Mouse (Mus musculus) adrenal gland, adult 8-10 months (tissue): Measurements from ENCODE around the gene Arrb1. TPM values are rescaled to one million over a fixed set of nuclear protein-coding genes. Genes with fewer than 3 reads are reported as not detected.

Experiments used
- DNase-seq: peaks from one replicate; pipeline ENCODE4 v3.0.0; 2022
- total RNA-seq, 4 experiments: library from RNA; stranded (reverse); gene quantifications; 2 replicates each; pipeline ENCODE4 v1.2.4; 2022

The Arrb1 gene
- total RNA-seq, 4 experiments from 2014 or later = 59.8 to 82.0 (median 64.7) TPM

DNA sequence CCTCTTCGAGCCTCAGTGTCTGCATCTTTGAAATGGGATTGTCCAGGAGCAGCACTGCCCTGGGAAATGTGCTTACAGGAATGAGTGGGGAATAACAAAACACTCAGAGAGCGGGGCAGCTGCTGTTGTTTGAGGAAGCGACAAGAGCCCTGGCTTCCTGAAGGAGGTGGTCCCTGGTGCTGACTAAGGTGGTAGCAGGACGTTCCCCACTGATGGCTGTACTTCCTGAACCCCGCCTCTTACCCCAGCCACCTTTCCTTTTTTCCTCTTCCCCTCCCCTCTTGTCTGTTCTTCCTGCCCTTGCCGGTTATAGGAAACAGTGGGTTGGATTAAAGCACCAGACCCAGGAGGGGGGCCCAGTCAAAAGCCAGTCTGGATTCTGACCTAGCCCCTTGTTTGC, 45.0 kb downstream of the Arrb1 start:
- no peak for DNase-seq

DNA sequence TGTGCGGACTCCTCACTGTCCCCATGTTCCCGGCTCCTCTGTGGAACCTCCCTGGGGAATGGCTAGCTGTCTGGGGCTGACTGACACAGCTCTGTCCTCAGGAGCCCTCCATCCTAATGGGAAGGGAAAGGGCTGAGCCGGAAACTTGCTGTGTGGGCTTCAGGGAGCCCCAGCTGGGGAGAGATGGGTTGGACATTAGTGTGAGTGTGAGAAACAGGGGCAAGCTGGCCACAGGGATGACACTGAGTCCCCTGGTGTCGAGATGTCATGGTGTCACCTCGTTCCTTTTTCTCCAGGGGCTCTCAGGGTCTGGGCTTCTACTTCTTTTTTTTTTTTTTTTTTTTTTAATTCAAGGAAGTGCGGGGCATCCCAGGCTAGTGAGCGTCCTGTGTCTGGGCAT, 47.0 kb downstream of the Arrb1 start:
- no peak for DNase-seq

DNA sequence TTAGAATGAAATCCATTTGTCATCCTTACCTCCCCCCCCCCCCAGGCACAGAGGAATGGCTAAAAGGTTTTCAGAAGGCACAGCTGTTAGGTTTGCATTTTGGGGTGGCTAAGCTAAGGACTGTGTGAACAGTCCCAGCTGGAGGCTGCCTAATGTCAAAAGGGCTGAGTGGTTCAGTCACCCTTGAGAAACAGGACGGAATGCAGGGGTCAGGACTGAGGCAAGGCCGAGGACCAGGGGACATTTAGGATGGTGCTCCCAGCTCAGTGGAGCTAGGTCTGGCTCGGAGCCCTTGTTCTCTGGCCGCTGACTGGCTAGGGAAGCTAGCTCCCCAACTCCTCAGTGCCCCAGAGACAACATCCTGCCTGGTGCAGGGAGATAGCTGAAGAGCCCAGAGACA, 47.6 kb downstream of the Arrb1 start:
- no peak for DNase-seq

DNA sequence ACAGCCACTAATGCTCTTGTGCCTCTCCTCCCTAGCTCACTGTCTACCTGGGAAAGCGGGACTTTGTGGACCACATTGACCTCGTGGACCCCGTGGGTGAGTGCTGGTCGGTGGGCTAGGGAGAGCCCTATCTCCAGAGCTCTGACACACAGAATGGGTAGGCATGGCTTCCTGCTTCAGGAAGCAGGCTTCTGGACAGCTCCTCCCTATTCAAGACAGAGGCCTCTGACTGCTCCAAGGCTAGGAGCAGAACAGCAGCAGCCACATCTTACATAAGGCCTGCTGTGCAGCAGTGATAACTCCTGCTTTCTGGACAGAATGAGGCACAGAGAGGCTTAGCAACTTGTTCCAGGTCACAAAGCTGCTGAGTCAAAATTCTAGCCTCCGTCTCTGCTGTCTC, 48.4 kb downstream of the Arrb1 start:
- DNase-seq = no peak

DNA sequence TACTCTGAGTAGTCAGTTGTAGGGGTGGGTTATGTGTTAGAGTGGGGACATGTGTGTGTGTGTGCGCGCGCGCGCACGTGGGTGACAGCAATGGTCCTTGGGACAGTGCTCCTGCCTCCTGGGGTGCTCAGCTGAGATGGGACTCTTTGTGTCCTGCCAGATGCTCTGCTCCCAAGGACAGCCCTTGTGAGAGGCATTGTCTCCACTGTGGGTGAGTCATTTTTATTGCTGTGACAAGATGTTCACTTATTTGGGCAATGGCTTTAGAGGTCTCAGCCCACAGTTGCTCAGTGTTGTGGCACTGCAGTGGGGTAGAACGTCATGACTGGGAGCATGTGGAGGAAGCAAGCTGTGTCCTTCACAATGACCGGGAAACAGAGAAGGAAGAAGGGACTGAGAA, 50.7 kb downstream of the Arrb1 start:
- peak; percentile 73 for DNase-seq

DNA sequence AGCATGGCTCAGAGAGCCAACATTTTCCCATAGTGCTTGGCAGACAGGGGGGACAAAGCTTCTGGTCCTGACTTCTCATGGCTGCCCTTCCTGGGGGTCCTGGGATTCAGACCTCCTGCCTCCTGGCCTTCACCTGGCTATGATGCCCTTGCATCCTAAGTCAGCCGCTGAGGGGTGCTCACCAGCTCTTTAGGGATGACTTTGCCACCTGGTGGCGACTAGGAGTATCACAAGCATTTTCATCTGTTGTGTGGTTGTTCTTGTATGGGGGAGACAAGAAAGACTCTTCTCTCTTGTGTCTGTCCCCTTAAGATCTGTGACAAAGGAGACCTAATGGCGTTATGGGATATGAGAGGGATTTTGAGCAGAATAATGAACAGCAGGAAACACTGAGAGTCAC, 54.8 kb downstream of the Arrb1 start:
- peak; percentile 48 for DNase-seq

DNA sequence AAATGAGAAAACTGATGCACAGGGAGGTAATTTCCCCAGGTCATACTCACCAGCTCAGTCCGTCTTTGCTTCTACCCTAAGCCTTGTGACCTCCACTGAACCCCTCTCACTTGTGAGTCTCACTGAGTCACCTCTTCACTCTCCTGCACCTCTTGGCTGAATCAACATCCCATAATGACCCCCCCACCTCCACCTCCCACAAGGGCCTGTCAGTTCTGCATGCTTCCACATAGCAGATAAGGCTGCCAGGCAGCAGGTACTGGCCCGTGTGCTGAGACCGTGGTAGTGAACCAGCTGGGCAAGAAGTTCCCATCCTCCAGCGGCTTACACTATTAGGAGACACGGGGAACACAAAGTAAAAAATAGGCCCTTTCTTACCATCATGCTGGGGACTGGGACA, 55.4 kb downstream of the Arrb1 start:
- DNase-seq = no peak

DNA sequence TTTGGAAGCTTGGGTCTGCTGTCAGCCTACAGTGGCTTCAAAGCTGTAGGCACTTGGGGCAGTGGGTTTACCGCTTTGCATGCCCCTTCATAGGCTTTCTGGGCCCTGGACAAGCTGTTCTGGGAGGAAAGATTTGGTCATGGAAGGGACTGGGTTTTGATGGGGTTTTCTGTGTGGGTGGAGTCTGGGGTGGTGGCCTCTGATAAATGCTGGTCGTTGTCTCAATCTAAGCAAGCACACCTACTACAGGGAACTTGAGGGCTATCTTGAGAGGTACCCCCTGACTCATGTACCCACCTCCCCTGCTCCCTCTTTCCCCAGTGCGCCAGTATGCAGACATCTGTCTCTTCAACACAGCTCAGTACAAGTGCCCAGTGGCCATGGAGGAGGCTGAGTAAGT, 57.4 kb downstream of the Arrb1 start:
- no peak for DNase-seq

DNA sequence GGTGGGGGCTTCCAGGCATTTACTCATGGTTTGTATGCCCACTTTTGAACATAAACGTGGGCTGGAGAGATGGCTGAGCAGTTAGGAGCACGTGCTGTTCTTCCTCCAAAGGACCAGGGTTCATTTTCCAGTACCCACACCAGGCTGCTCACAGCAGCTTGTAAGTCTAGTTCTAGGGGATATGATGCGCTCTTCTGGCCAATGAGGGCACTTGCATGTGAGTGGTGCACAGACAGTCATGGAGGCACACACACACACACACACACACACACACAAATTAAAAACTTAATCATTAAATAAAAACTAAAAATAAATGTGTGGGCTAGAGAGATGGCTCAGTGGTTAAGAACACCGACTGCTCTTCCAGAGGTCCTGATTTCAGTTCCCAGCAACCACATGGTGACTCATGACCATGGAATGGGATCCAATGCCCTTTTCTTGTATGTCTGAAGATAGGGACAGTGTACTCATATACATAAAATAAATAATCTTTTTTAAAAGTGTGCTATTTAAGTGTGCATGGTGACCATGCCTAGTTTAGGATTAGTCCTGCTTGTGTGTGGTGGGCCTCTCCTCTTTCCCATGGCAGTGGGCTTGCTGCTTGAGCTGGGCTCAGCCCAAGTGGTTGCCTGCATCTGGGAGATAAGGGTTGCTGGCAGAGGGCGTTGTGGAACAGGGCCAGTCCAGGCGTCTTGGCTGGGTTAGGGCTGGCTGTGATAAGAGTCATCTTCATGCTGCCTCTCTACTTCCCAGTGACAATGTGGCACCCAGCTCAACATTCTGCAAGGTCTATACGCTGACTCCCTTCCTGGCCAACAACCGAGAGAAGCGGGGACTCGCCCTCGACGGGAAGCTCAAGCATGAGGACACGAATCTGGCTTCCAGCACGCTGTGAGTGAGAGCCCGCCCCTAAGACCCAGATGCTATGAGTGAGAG, 58.9 kb downstream of the Arrb1 start:
- DNase-seq = no peak

DNA sequence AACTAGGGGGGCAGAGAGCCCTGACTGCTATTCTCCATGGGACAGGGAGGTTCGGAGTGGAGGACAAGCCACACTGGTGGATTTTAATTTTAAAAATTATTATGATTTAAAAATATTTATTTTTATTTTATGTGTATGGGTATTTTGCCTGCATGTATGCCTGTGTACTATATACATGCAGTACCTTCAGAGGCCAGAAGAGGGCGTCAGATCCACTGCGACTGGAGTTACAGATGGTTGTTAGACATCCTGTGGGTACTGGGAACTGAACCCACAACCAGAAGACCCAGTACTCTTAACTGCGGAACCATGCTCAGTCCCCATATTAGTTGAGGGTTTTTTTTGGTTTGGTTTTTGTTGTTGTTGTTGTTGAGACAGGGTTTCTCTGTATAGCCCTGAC, 63.5 kb downstream of the Arrb1 start:
- DNase-seq = no peak

DNA sequence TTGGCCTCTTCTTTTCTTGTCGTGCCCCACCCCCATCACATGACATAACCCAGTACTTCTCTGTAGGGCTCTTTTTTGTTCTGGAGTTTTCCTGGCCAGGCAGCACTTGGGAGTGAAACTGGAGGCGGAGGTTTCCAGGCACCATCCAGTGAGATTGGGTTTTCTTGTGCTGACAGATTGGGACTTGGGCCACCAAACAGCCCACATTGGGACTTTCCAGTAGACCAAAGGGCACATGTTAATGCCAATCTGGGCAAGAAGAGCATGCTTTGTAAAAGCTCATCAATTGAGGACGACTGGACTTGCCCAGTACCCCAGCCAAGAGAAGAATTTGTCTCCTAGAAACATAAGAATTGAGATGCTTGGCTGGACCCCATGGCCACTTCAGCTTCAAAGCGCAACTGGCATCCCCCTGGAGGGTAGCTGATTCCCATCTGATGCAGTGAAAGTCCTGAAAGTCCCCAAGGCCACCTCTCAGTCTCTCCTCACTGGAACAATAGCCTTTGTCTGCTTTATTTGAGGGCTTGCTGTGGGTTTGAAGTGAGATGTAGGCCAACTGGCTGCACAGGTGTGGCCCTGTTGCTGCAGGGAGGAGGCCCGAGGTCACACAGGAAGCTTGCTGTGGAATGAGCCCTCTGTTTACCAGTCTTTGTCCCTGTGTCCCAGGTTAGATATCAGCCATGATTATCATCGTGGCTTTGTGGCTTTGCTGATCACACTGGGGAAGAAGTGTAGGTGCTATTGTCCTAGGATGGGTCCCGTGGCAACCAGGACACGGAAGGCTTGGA, 68.8 kb downstream of the Arrb1 start:
- DNase-seq = no peak

DNA sequence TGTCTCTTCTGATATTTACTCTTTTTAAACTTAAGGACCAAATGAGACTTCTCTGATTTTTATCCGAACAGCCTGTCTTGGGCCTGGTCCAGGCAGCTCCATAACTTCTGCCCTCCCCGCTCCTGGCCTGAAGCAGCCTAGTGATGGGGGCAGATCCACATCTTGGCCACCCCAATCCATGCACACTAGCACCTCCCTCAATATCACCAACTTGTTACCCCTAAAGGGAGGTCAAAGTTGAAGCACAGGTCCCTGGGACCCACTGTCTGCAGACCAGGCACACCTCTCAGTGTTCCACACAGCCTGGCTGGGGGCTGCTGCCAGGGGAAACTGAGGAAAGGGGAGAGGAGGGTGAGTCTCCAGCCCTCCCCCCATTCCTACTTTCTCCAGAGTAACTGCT, 69.8 kb downstream of the Arrb1 start:
- DNase-seq = no peak

DNA sequence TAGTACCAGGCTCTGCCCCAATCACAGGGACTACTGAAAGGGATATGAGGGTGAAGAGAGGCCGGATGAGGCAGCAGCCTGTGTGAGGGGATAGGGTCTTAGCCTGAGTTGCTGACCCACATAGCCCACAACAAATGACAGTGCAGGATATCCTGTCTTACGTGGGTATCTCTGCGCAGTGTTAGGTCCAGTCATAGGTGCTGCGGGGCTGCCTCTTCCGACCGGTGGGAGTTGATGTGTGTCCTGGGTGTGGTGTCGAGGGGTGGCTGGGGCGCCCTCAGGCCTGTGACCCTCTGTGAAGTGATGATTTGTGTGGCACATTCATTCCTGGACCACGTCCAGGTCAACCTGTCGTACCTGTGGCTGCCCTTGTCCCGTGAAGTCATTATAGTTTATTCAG, 71.0 kb downstream of the Arrb1 start:
- peak; percentile 29 for DNase-seq

DNA sequence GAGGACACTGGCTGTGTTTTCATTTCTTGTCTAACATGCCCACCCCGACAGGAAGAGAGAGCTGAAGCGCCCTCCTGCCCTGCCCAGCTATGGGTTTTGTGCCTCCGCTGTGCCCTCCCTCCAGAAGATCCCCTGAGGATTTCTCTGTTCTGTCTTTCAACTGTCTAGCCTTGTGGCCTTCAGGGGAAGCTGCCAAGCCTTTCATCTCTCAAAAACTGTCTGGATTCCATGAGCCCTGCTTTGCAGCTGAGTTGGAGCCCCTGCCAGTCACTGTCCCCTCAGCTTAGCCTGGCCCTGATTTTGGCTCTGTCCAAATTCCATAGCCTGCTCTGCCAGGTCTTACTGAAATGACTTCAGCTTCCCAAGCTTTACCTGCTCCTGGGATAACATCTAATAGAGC, 71.5 kb downstream of the Arrb1 start:
- peak; percentile 68 for DNase-seq

DNA sequence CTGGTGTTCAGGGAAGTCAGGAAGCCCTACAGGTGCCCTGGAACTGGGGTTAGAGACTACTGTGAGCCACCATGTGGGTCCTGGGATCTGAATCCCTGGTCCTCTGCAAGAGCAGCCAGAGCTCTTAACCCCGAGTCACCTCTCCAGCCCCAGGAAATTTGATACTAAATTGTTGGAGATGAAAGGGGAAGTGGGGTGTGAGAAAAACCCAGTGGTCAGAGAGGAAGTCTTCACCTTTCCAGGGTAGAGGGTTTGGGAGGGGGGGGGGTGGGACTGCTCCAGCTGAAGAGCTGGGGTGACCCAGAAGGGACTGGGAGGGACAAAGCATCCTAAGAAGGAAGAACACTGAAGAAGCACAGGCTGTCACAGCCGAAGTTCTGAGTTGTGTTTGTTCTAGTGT, 72.4 kb downstream of the Arrb1 start:
- no peak for DNase-seq

DNA sequence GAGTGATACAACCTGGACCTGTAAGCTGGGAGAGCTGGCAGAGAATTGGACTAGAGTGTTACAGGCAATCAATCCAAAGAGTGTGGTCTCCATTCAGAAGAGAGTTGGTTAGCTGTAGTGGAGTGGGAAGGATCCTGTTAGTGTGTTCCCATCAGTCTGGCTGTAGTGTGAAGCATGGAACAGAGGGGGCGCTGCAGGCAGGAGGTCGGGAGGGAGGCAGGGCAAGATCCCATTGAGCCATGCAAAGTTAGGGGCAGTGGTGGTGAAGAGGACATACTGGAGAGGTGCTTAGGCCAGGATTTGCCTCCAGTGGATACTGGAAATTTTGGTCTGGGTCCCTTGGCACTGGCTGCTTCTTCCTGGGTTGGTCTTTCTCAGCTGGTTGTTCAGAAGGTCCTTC, 83.0 kb downstream of the Arrb1 start:
- DNase-seq = no peak

DNA sequence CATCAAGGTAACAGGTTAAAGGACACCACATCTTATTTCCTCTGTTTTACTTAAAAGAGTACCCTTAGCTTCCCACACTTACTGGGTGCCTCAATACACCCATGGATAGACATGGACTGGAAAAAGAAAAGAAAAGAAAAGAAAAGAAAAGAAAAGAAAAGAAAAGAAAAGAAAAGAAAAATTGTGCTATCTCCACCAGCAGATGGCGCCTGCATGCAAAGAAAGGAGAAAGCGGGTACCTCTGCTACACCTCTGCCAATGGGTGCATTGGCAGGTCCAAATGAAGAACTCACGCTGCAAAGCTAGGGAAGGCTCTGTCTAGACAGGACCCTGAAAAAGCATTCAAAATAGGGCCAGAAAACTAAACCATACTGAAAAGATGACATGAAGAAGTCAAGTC, 83.6 kb downstream of the Arrb1 start:
- DNase-seq = no peak

DNA sequence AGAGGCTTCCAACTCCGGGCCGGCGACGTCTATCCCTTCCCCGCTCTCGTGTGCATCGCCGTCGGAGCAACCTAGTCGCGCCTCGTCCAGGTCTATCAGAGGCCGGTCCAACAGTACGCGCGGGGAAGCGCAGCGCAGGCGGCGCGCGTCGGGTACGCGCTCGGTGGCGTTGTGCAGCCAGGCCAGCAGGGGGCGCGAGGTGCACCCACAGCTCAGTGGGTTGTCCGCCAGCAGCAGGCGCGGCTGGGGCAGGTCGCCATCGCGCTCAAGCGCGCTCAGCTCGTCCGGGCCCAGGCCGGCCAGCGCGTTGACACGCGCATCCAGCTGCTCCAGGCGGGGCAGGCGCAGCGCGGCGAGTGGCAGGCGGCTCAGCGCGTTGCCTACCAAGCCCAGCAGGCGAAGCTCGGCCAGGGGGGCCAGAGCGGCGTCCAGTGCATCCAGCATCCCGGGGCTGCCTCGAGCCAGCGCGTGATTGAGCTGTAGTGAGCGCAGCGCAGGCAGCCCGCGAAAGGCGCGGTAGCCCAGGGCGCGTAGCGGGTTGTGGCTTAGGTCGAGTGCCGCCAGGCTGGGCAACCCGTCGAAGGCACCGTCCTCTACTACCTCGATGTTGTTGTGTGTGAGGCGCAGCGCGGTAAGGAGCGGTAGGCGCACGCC, 90.6 kb downstream of the Arrb1 start:
- peak; percentile 85 for DNase-seq

DNA sequence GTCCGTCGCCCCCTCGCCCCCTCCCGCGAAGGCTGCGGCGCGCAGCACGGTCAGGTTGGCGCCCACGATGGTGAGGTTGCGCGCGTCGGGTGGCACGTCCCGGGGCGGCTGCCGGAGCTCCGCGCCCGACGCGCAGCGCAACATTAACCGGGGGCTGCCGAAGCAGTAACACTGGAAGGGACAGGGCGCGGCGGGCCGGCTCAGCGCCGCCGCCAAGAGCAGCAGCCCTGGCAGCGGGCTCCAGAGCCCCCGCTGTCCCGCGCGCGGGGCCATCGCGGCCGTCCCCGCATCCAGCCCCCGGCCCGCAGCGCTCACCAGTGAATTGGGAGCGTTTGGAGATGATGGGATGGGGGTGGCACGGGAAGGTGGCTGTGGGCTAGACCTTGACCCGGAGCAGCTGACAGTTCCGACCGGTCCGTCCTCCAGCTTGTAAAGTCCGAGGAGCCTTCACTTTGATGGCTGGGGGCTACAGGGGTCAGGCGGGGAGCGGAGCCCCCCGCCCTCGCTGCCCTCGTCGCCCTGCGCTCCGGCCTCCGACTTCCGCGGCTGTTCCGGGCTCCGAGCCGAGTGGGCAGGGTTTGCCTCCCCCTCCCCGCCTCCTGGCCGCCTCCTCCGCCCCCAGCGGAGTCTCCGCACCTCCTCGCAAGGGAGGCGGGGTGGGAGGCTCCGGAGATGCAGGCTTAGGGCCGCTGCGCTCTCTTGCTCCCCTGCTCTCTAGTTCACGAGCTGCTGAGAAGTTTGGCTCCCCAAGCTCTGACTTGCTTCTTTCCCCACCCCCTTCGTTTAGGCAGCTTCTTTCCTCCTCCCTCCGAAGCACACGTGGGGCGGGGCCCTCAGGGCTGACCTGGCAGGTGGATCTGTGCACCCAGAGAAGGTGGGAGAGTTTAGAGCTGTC, 91.4 kb downstream of the Arrb1 start, which contains the start of gene Tpbgl:
Tpbgl (minus strand) TSS at position 728 of the 895 bp plus-strand sequence.
- DNase-seq = peak; percentile 66

DNA sequence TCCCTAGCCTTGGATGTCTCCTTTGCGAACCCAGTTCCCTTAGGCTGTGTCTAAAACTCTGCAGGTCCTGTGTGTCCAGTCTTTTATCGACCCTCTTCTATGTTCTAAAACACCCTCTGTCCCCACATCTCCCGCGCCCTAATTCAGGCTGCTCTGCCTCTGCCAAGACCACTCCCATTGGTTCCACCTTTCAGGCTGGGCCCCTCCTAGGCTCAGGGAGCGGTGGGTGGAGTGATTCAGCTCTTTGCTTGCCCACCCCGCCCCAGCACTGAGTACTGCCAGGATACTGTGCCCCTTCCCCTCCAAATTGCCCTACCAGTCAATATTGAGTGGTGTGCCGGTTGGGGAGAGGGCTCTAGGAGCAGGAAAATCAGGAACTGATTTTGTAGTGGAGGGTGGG, 92.1 kb downstream of the Arrb1 start:
- no peak for DNase-seq

DNA sequence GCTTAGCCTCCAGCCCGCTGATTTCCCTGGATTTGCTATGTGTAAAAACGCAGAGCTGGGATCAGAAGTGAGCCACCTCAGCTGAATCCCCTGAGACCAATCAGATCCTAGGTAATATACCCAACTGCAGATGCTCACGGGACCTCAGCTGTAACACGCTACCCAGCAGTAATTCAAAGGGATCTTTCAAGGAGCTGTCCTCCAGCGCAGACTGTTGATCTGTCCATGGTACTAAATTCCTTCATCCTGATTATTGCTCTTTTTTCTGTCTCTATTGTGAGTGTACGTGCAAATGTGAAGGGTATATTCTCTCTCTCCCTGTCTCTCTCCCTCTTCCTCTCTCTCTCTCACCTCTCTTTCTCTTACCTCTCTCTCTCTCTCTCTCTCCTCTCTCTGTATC, 97.0 kb downstream of the Arrb1 start:
- no peak for DNase-seq
